Mouse (Mus musculus): ENCODE measurements at regions not wholly inside any gene's neighbourhood (a gene's known extent, or its start where the extent isn't known, plus 50 kb on each side); places are given as distances from the start of the nearest gene placed in this dataset.

DNA sequence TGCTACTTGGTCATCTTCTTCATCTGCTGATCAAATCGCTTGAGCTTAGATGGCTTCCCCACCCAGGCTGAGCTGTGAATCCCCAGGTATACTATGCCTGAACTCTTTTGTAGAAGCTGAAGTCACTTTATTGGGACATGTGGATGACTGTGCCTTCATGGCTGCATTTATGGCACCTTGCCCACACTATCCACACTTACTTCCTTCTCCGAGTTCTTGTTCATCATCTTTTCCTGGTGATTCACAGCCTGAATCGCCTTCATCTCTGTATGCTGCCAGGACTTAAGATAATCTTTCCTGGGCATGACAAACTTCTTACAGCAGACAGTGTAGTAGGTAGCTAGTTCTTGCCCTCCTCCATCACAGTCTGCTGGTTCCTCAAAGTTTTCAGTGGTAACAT, 248.1 kb upstream of the Rack1 start:
- no peak for TF ChIP-seq CTCF (IDR thresholded peaks at IDR 0.05; ENCODE audit: borderline replicate concordance, insufficient read depth, low read length)
- no peak for TF ChIP-seq POLR2A (IDR thresholded peaks at IDR 0.05; ENCODE audit: low read depth, low read length)
- Histone ChIP-seq H3K27ac (ENCODE audit: insufficient read depth, low read length) (no peak overlapping the region), H3K4me3 (ENCODE audit: insufficient read depth, low read length) (no peak overlapping the region), H3K4me1 (ENCODE audit: control insufficient read depth, insufficient read depth, low read length) (no peaks in the 10 kb centered on the region)

DNA sequence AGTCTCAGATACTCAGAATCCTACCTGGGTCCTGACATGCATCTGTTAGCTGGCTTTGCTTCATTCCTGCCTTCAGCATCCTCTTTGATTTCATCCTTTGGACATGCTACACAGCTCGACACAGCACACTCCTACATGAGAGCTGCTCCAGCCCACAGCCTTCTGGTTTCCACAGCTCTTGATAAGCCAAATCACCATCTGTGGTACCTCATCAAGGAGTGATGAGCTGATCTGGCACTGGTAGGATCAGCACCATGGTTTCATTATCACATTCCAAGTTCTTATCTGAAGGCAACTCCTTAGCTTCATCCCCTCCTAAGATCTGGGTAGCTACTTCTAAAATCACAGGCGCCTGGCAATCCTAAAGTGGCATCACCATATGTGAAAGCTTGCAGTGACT, 248.9 kb upstream of the Rack1 start:
- Histone ChIP-seq H3K4me1 (ENCODE audit: control insufficient read depth, insufficient read depth, low read length) (no peaks in the 10 kb centered on the region), H3K27ac (ENCODE audit: insufficient read depth, low read length) (no peak overlapping the region), H3K4me3 (ENCODE audit: insufficient read depth, low read length) (no peak overlapping the region)
- TF ChIP-seq CTCF (IDR thresholded peaks at IDR 0.05; ENCODE audit: borderline replicate concordance, insufficient read depth, low read length) (no peak), POLR2A (IDR thresholded peaks at IDR 0.05; ENCODE audit: low read depth, low read length) (no peak)

DNA sequence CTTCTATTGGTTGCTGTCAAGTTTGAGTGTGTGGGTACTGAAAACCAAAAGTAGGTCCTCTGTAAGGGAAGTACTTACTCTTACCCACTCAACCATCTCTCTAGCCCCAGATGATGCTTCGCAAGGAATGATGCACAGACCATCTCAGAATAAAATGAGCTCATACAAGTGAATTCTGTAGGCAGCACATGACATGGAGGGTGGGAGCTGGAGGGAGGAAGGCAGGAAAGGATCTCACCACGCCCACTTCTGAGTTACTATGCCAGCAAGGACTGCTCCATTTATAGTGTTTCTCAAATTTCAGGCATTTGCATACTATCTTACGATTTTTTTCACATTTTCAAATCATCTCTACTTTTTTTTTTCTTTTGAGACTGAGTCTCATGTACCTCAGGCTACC, 273.8 kb upstream of the Rack1 start:
- Histone ChIP-seq H3K4me1 (ENCODE audit: control insufficient read depth, insufficient read depth, low read length) (no peaks in the 10 kb centered on the region), H3K4me3 (ENCODE audit: insufficient read depth, low read length) (no peak overlapping the region), H3K27ac (ENCODE audit: insufficient read depth, low read length) (no peak overlapping the region)
- TF ChIP-seq CTCF (IDR thresholded peaks at IDR 0.05; ENCODE audit: borderline replicate concordance, insufficient read depth, low read length), result no peak
- TF ChIP-seq POLR2A (IDR thresholded peaks at IDR 0.05; ENCODE audit: low read depth, low read length), result no peak

DNA sequence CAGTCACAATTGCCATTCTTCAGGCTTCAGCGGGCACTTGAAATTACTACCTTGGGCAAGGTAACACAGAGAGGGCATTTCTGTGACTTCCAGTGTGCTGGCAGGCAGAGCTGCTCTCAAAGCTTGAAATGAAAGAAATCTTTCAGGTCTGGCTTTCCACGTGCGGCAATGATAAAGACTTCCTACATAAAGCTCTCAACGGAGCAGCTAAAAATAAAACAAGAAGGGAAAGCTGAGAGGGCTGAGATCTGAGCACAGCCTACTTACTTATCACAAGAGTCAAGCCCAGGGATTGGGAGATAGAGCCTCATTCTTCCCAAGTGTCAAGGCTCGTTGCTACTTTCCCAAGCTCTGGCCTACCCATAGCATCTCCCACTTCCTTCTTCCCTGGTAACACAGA, 274.6 kb upstream of the Rack1 start:
- TF ChIP-seq POLR2A (IDR thresholded peaks at IDR 0.05; ENCODE audit: low read depth, low read length), result no peak
- TF ChIP-seq CTCF (IDR thresholded peaks at IDR 0.05; ENCODE audit: borderline replicate concordance, insufficient read depth, low read length), result no peak
- Histone ChIP-seq H3K4me3 (ENCODE audit: insufficient read depth, low read length) (no peak overlapping the region), H3K27ac (ENCODE audit: insufficient read depth, low read length) (no peak overlapping the region), H3K4me1 (ENCODE audit: control insufficient read depth, insufficient read depth, low read length) (no peaks in the 10 kb centered on the region)

DNA sequence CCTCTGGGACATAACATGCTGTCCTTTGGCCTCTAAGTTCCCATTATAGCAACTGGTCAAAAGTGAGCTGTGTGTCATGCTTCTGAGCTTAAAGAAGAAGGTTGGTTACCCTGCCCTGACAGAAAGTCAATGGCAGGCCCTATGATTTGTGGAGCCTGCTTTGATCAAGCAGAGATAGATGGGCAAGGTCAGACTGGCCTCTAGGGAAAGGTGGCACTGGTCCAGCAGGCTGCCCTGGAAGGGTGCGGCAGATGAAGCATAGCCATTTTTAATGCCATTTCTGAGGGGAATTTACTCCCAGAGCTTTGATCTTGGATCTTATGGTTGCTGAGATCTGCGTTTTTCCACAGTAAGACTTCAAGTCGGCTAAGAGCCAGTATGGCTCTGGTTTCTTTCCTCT, 293.2 kb upstream of the Rack1 start:
- no peak overlapping the region for H3K4me3 ChIP-seq (ENCODE audit: insufficient read depth, low read length)
- no peak overlapping the region for H3K27ac ChIP-seq (ENCODE audit: insufficient read depth, low read length)
- H3K4me1 ChIP-seq (ENCODE audit: control insufficient read depth, insufficient read depth, low read length), result no peaks in the 10 kb centered on the region
- no peak for TF ChIP-seq CTCF (IDR thresholded peaks at IDR 0.05; ENCODE audit: borderline replicate concordance, insufficient read depth, low read length)

DNA sequence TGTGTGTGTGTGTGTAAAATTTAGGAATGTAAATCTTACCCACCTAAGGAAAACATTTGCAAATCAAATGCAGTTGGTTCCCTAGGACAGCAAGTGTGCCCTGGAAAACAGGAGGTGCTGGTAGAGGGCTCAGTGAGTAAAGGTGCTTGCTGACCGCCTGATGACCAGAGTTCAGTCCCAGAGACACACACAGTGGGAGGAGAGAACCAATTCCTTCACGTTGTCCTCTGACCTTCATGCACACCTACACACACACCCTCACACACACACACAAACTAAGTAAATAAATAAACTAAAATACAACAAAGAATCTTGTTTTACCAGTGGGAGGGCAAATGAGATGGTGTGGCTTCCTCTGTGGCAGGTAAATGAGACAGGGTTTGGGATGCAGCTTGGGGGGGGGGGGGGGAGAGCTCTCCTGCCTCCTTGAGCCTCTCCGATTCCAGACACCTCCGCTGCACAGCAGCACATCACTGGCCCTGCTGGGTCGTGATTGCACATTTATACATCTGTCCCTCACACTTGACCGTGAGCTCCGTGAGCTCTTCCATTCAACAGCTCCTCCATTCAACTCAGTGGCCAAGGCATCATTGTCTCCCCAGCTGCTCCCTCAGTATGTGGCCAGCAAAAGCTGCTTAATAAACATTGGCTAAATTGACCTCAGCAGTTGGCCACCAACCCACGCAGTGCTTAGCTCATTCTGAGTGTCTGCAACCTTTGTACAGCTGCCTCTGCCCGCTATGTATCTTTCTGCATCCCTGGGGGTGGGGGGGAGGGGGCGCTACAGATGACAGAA, 297.9 kb upstream of the Rack1 start:
- no peak for TF ChIP-seq POLR2A (IDR thresholded peaks at IDR 0.05; ENCODE audit: low read depth, low read length)
- TF ChIP-seq CTCF (IDR thresholded peaks at IDR 0.05; ENCODE audit: borderline replicate concordance, insufficient read depth, low read length), result no peak
- Histone ChIP-seq H3K4me3 (ENCODE audit: insufficient read depth, low read length) (no peak overlapping the region), H3K27ac (ENCODE audit: insufficient read depth, low read length) (no peak overlapping the region), H3K4me1 (ENCODE audit: control insufficient read depth, insufficient read depth, low read length) (no peaks in the 10 kb centered on the region)

DNA sequence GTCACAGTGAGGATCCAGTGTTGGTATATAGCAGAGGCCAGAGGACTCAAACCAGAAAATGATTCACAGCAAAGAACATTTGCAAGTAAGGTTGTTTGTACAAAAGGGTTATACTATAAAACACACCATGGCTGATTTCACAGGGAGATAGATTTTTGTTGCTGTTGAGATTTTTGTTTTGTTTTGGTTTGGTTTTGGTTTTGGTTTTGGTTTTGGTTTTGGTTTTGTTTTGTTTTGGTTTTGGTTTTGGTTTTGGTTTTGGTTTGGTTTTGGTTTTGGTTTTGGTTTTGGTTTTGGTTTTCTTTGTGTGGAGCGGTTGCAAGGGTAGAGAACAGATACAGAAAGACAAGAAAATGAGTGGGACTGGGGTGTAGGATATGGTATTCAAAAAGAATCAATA, 301.1 kb upstream of the Rack1 start:
- Histone ChIP-seq H3K4me1 (ENCODE audit: control insufficient read depth, insufficient read depth, low read length) (no peaks in the 10 kb centered on the region), H3K4me3 (ENCODE audit: insufficient read depth, low read length) (no peak overlapping the region), H3K27ac (ENCODE audit: insufficient read depth, low read length) (no peak overlapping the region)
- TF ChIP-seq POLR2A (IDR thresholded peaks at IDR 0.05; ENCODE audit: low read depth, low read length) (no peak), CTCF (IDR thresholded peaks at IDR 0.05; ENCODE audit: borderline replicate concordance, insufficient read depth, low read length) (no peak)

DNA sequence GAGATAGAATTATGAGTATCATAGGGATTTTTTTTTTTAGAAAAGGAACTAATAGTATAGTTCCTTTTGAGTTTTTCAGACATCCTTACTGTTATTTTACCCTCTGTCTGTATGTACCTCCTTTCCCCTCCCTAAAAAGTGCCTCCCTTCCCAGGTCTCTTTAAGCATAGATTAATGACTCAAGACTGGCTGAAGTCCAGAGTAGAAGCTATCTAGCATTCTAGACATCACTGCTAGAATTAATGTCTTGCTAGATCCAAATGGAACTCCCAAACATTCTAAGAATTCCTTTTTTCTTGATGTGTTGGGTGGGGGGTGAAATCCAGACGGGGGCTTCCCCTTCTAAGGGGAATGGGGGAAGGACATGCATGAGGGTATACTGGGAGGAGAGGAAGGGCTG, 311.8 kb upstream of the Rack1 start:
- TF ChIP-seq CTCF (IDR thresholded peaks at IDR 0.05; ENCODE audit: borderline replicate concordance, insufficient read depth, low read length) (no peak), POLR2A (IDR thresholded peaks at IDR 0.05; ENCODE audit: low read depth, low read length) (no peak)
- Histone ChIP-seq H3K4me1 (ENCODE audit: control insufficient read depth, insufficient read depth, low read length) (no peaks in the 10 kb centered on the region), H3K4me3 (ENCODE audit: insufficient read depth, low read length) (no peak overlapping the region), H3K27ac (ENCODE audit: insufficient read depth, low read length) (no peak overlapping the region)

DNA sequence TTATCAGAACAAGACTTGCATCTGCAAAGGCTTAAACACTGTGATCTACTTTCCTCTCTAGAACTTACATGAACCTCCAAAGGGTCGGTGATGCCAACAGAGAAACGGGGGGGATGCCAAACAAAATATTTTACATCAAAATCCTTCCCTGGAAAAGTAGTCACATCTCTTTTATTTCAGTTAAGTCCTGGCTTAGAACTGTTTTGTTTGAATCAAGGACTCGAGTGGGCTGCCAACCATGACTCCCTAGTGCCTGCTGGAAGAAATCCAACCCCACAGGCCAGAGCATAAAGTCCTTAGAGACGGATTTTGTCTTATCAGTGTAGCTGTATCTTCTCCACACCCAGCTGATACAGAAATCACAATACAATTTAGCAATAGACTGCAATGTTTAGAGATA, 336.1 kb upstream of the Rack1 start:
- H3K27ac ChIP-seq (ENCODE audit: insufficient read depth, low read length), result no peak overlapping the region
- no peaks in the 10 kb centered on the region for H3K4me1 ChIP-seq (ENCODE audit: control insufficient read depth, insufficient read depth, low read length)
- H3K4me3 ChIP-seq (ENCODE audit: insufficient read depth, low read length), result no peak overlapping the region
- TF ChIP-seq CTCF (IDR thresholded peaks at IDR 0.05; ENCODE audit: borderline replicate concordance, insufficient read depth, low read length) (no peak), POLR2A (IDR thresholded peaks at IDR 0.05; ENCODE audit: low read depth, low read length) (no peak)

DNA sequence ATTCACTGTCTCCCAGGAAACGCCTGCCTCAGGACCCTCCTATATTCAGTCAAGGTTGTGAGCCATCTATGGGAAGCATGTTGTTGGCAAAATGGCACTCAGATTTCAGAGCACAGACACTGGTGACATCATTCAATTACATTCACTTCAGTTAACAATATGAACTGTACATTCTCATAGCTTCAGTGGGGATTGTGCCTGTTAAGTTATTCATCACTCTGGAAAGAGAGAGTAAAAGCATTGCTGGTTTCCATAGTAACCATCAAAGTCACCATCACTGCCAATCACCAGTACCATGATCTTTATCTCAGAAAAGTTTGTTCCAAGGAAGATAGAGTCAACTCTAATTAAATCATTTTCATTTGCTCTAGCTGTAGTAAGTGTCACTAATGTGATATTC, 350.2 kb upstream of the Rack1 start:
- no peak overlapping the region for H3K4me3 ChIP-seq (ENCODE audit: insufficient read depth, low read length)
- no peaks in the 10 kb centered on the region for H3K4me1 ChIP-seq (ENCODE audit: control insufficient read depth, insufficient read depth, low read length)
- no peak for TF ChIP-seq POLR2A (IDR thresholded peaks at IDR 0.05; ENCODE audit: low read depth, low read length)
- no peak for TF ChIP-seq CTCF (IDR thresholded peaks at IDR 0.05; ENCODE audit: borderline replicate concordance, insufficient read depth, low read length)
- no peak overlapping the region for H3K27ac ChIP-seq (ENCODE audit: insufficient read depth, low read length)

Data from embryonic fibroblast, embryonic 13.5 days (primary cell).